Mouse (Mus musculus) hindbrain, embryonic 11.5 days (tissue): ENCODE measurements around the gene Klhl25. TPM values are rescaled to one million over a fixed set of nuclear protein-coding genes. Genes with fewer than 3 reads are reported as not detected.

Source experiments
- ATAC-seq: fragments of 200-750 bp; cut with Nextera tagmentation; 2 replicates; pipeline ENCODE4 v1.8.0; 2017; ENCODE audit warnings: mild to moderate bottlenecking, moderate TSS enrichment, moderate library complexity; ENCODE audit not compliant: low FRiP score
- DNase-seq: peaks from one replicate; pipeline ENCODE4 v3.0.0-alpha.2; 2015; ENCODE audit warnings: low spot score
- H3K27ac ChIP-seq: fragments of 300-500 bp; sonication (generic); 2 replicates; pipeline ENCODE4 v1.5.1; 2014; ENCODE audit warnings: mild to moderate bottlenecking, low read depth, low read length
- H3K27me3 ChIP-seq: fragments of 300-500 bp; sonication (generic); 2 replicates; pipeline ENCODE4 v1.6.1; 2014; ENCODE audit warnings: mild to moderate bottlenecking, low read length, moderate library complexity, mixed read lengths; ENCODE audit not compliant: control insufficient read depth, insufficient read depth
- H3K36me3 ChIP-seq: fragments of 300-500 bp; sonication (generic); 2 replicates; pipeline ENCODE4 v1.6.1; 2014; ENCODE audit warnings: mild to moderate bottlenecking, low read length, moderate library complexity, mixed read lengths; ENCODE audit not compliant: control insufficient read depth, insufficient read depth
- H3K4me1 ChIP-seq: fragments of 300-500 bp; sonication (generic); replicated peaks from 2 replicates; pipeline ENCODE4 v1.6.1; 2014; ENCODE audit warnings: low read length, mixed read lengths; ENCODE audit not compliant: control insufficient read depth, insufficient read depth
- H3K4me2 ChIP-seq: fragments of 300-500 bp; sonication (generic); replicated peaks from 2 replicates; pipeline ENCODE4 v1.6.1; 2014; ENCODE audit warnings: mild to moderate bottlenecking, low read depth, low read length
- H3K4me3 ChIP-seq: fragments of 300-500 bp; sonication (generic); 2 replicates; pipeline ENCODE4 v1.5.1; 2014; ENCODE audit warnings: low read depth, low read length
- H3K9ac ChIP-seq: fragments of 300-500 bp; sonication (generic); 2 replicates; pipeline ENCODE4 v1.6.1; 2014; ENCODE audit warnings: low read depth, low read length
- H3K9me3 ChIP-seq: fragments of 300-500 bp; sonication (generic); 2 replicates; pipeline ENCODE4 v1.6.1; 2016; ENCODE audit warnings: low read length; ENCODE audit not compliant: control insufficient read depth
- WGBS: fragments of 180-500 bp; shearing (Covaris S2); extraction: QIAGEN DNeasy Blood & Tissue Kit; methylation state at CpG from one replicate; pipeline ENCODE4 v1.1.7; 2014; 5-methylcytosine and 5-hydroxymethylcytosine counted together
- polyA plus RNA-seq: library from polyadenylated mRNA; unstranded; fragments of >200 nt; fragmentation: Nextera tagmentation; extraction: Ambion mirVana; gene quantifications from 2 replicates; pipeline ENCODE4 v1.2.1, GENCODE M21; 2014

The Klhl25 gene
- polyA plus RNA-seq, 1 experiment from 2014 or later = 17.0 TPM

DNA sequence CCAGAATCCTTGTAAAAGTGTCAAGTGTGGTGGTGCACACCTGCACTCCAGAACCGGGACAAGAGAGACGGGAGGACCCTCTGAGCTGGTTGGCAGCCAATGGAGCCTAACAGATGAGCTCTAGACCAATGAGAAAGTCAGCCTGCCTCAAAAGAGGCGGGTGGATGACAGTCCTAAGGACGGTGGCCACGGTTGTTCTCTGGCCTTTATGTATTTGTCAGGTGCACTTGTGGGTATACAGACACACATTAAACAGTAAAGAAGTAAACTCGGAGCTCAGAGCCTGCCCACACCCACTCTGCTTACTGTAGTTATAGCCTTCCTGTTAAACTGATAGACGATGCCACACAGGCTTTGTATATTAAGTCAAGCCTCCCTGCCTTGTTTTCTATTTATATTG is 27.4 kb upstream of the Klhl25 start:
- WGBS = 88% methylated on average over 7 of the region's 7 CpGs
- H3K9ac ChIP-seq = no peak overlapping the region
- no peak overlapping the region for H3K27ac ChIP-seq
- no peak overlapping the region for H3K4me3 ChIP-seq
- no peaks in the 10 kb centered on the region for H3K9me3 ChIP-seq
- no peaks in the 10 kb centered on the region for H3K4me1 ChIP-seq
- no peak overlapping the region for H3K4me2 ChIP-seq
- H3K36me3 ChIP-seq = no peaks in the 10 kb centered on the region
- ATAC-seq (no peak), DNase-seq (no peak)
- no peaks in the 10 kb centered on the region for H3K27me3 ChIP-seq

DNA sequence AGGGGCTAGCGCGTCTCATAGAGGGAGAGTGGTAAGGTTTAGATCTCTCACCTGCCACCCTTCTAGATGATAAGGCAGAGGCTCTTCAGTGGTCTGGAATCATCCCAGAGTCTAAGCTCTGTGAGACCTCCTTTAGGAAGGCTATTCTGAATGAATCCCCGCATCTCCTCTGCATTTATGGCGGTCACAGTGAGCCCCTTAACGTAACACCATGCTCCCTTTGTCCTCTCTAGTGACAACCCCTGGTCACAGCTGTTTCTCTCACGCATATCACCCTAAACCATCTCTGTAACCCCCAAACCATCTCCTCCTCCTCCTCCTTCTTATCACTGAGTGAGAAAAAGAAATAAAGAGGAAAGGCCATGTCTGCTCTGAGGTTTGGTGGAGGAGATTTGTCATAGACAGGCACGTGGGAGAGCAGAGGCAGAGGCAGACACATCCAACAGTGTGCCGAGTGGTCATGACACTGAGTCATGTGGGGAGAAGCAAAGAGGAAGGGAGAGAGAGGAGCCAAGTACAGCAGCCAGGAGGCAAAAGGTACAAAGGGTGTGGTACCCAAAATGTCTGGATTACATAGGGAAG is 25.9 kb upstream of the Klhl25 start:
- no peak overlapping the region for H3K9ac ChIP-seq
- WGBS = 85% methylated on average over 8 of the region's 8 CpGs
- H3K27me3 ChIP-seq = no peaks in the 10 kb centered on the region
- H3K27ac ChIP-seq = no peak overlapping the region
- no peak overlapping the region for H3K4me3 ChIP-seq
- DNase-seq (no peak), ATAC-seq (no peak)
- no peaks in the 10 kb centered on the region for H3K36me3 ChIP-seq
- no peaks in the 10 kb centered on the region for H3K4me1 ChIP-seq
- no peaks in the 10 kb centered on the region for H3K9me3 ChIP-seq
- no peak overlapping the region for H3K4me2 ChIP-seq

DNA sequence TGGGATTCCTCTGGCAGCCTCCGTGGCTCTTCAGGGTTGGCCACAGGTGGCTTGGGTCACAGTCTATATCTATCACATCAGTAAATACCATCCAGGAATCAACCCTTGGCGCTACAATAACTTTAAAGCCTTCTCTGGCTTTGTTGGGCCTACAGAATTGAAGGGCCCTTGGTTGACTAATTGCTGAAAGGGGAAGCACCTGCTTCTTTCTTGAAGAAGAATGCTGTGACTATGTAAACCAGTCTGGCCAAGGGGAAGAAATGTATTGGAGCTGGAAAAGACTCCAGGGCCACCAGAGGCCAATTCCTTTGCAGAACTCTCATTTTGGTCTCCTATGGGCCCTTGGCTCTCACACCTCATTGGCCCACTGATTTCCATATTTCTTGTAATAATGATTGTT is 25.0 kb upstream of the Klhl25 start:
- H3K9ac ChIP-seq = no peak overlapping the region
- H3K27ac ChIP-seq = no peak overlapping the region
- no peak overlapping the region for H3K4me2 ChIP-seq
- no peak overlapping the region for H3K4me3 ChIP-seq
- H3K4me1 ChIP-seq = no peaks in the 10 kb centered on the region
- no peaks in the 10 kb centered on the region for H3K27me3 ChIP-seq
- ATAC-seq = no peak
- 86% methylated on average over 2 of the region's 2 CpGs for WGBS
- H3K9me3 ChIP-seq = no peaks in the 10 kb centered on the region
- H3K36me3 ChIP-seq = no peaks in the 10 kb centered on the region
- no peak for DNase-seq

DNA sequence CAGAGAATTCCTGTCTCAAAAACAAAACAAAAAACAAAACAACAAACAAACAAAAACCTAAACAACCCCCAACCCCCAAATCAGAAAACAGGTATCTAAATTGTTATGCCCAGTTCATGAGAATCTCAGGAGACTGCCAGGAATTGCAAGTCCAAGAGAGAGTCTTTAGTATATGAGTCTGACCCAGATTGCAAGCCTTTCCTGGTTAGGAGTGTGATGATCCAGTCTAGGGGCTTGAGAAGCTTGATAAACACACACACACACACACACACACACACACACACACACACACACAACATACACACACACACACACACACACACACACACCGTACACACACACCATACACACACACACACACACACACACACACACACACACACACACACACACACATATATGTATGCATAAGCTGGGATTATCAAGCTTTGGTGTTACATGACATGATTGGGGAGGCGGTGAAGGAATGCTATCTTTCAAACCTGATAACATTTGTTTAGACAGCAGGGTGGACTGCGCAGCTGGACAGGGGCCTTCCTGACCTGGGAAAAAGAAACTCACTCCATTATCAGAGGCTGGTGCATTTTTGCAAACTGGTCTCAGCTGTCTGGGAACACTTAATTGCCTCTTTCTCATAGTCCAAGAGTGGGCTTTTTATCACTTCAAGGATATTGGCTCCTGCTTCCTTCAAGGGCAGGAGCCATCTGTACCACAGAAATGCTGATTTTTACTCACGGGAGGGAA is 21.6 kb upstream of the Klhl25 start:
- 70% methylated on average over 4 of the region's 4 CpGs for WGBS

DNA sequence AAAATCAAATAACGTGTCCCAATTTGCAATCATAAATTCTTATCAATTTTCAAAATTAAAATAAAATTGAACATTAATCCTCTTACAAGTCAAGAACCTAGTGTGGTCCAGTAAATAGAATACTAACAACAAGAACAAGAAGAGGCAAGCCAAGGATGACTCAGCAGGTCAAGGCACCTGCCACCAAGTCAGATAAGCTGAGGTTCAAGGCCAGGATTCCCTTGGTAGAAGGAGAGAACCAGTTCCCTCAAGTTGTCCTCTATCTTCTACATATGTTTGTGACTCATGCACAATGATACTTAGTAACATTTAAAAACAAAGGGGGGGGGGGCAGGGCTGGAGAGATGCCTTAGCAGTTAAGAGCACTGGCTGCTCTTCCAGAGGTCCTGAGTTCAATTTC is 20.8 kb upstream of the Klhl25 start:
- H3K4me1 ChIP-seq = no peaks in the 10 kb centered on the region
- DNase-seq (no peak), ATAC-seq (no peak)
- H3K36me3 ChIP-seq = no peaks in the 10 kb centered on the region
- H3K9me3 ChIP-seq = no peaks in the 10 kb centered on the region
- no peak overlapping the region for H3K27ac ChIP-seq
- no peaks in the 10 kb centered on the region for H3K27me3 ChIP-seq
- no peak overlapping the region for H3K4me2 ChIP-seq
- H3K4me3 ChIP-seq = no peak overlapping the region
- H3K9ac ChIP-seq = no peak overlapping the region
- 96% methylated on average over 1 of the region's 1 CpGs for WGBS

More for the DNA sequence above, 21.6 kb upstream of the Klhl25 start:
- H3K4me3 ChIP-seq = no peak overlapping the region
- DNase-seq (no peak), ATAC-seq (no peak)
- no peaks in the 10 kb centered on the region for H3K4me1 ChIP-seq
- H3K27ac ChIP-seq = no peak overlapping the region
- no peaks in the 10 kb centered on the region for H3K36me3 ChIP-seq
- H3K9ac ChIP-seq = no peak overlapping the region
- no peak overlapping the region for H3K4me2 ChIP-seq
- no peaks in the 10 kb centered on the region for H3K9me3 ChIP-seq
- H3K27me3 ChIP-seq = no peaks in the 10 kb centered on the region

DNA sequence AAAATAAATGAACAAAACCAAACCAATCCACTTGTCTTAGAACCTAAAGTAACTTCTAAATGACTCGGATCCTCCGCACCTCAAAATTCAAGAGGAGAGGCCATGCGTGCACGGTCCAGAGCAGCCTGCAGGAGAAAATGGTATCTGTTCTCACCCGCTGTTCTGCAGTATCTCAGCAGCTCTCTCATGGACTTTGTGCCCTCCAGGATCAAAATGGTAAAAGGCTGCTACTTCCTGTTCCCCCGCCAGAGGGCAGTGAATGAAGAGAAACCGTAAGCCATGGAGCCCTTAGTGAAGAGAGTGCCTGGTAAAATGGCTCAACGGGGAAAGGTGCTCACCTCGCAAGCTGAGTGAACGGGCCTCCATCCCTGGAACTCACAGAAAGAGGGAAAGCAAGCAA is 20.3 kb upstream of the Klhl25 start:
- WGBS = 43% methylated on average over 10 of the region's 10 CpGs
- peak; percentile 87 for DNase-seq
- ATAC-seq = peak; percentile 74
- no peaks in the 10 kb centered on the region for H3K9me3 ChIP-seq
- no peak overlapping the region for H3K4me2 ChIP-seq
- no peak overlapping the region for H3K4me3 ChIP-seq
- H3K4me1 ChIP-seq = no peaks in the 10 kb centered on the region
- H3K27ac ChIP-seq = no peak overlapping the region
- no peaks in the 10 kb centered on the region for H3K36me3 ChIP-seq
- no peaks in the 10 kb centered on the region for H3K27me3 ChIP-seq
- no peak overlapping the region for H3K9ac ChIP-seq

DNA sequence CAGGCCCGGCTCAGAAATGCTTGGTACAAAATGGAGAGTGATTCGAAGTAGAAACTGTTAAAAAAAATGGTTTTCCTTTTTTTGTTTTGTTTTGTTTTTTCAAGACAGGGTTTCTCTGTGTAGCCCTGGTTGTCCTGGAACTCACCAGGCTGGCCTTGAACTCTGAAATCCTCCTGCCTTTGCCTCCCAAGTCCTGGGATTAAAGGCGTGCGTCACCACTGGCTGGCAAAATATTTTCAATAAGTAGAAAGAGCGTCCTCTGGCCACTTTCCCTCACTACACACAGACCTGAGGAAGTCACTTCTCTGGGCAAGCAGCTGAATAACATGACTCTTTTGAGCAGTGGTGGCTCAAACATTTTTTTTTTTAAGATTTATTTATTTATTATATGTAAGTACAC is 19.6 kb upstream of the Klhl25 start:
- Histone ChIP-seq H3K27ac (no peak overlapping the region), H3K4me1 (no peaks in the 10 kb centered on the region), H3K36me3 (no peaks in the 10 kb centered on the region), H3K4me3 (no peak overlapping the region), H3K27me3 (no peaks in the 10 kb centered on the region), H3K4me2 (no peak overlapping the region), H3K9me3 (no peaks in the 10 kb centered on the region), H3K9ac (no peak overlapping the region)
- WGBS = 87% methylated on average over 5 of the region's 5 CpGs
- ATAC-seq (no peak), DNase-seq (no peak)

DNA sequence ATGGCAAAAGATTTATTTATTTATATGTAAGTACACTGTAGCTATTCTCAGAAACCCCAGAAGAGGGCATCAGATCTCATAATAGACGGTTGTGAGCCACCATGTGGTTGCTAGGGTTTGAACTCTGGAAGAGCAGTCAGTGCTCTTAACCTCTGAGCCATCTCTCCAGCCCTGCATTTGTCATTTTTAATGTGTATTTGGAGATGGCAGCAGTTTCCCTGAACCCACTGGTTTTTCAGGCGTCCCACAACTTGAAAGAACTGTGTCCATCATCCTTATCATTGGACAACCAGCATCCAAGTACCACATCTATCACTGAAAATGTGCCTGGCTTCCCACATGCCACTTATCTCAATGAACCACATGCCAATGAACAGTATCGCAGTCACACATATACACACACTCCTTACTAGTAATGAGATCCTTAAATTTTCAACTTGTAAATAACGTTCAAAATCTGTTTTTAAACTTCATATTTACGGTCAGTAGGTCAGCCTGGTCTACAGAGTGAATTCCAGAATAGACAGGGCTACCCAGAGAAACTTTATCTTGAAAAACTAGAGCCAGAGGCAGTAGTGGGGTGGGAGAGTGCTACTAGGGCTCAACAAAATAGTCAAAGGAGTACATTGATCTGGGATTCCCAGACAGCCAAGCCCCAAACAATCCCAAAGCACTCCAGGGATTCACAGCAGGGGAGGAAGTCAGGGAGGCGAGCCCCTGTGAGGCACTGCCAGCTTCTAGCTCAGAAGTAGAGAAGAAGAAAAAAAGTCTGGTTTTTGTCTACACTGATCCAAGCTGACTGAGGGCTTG is 17.7 kb upstream of the Klhl25 start:
- no peak overlapping the region for H3K4me3 ChIP-seq
- no peaks in the 10 kb centered on the region for H3K4me1 ChIP-seq
- no peak overlapping the region for H3K4me2 ChIP-seq
- no peak overlapping the region for H3K27ac ChIP-seq
- ATAC-seq (no peak), DNase-seq (no peak)
- no peaks in the 10 kb centered on the region for H3K9me3 ChIP-seq
- 67% methylated on average over 6 of the region's 6 CpGs for WGBS
- no peak overlapping the region for H3K9ac ChIP-seq
- H3K36me3 ChIP-seq = no peaks in the 10 kb centered on the region
- H3K27me3 ChIP-seq = no peaks in the 10 kb centered on the region
